Mouse (Mus musculus): ENCODE data around the gene Gm7030. TPM values are rescaled to one million over a fixed set of nuclear protein-coding genes. Genes with fewer than 3 reads are reported as not detected.
"Not testable (repeated sequence)": the region's sequence is repeated elsewhere in the genome, so short reads cannot be mapped to it uniquely, and the experiment has no call there.

The Gm7030 gene
- not detected for total RNA-seq (2021)
- long read RNA-seq: 0 reads

DNA sequence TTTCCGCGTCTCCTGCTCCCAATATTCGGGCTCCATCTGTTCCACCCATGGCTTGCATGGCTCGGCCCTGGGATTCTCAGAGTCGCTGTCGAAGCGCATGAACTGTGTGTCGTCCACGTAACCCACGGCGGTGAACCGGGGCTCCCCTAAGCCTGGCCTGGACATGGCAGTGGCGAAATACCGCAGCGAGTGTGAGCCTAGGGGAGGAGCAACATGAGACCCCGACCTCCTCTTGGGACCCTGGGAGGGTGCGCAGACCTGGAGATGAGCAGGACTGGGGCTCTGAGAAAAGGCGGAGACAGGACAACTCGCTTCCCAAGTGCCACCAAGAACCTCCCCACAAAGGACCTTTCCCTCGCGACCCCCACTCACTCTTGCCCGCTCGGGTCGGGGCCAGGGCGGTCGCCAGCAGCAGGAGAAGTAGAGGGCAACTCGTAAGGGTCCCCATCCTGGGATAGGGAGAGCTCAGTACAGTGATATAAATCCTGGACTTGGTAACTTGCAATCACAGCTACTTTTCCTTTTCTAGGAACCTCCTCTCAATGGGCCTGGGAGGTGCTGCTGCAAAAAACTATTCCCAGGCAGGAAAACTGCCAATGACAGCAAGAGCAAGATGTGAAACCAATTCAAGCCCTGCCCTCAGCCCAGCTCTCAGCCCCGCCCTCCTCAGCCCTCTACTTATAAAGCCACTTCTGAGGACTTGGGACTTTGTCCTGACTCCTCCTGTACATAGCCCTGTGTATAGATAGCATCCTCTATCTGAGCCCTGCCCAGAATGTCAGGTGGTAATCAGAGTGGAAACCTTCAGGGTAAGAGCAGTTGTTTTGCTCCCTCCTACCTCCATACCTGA, at the start of gene Gm7030:
Gene Gm7030, minus strand, starts transcription at position 458 of the 850 bp plus-strand sequence.
- DNase-seq (ENCODE audit: low spot score in 2 of 2): not testable (repeated sequence)

DNA sequence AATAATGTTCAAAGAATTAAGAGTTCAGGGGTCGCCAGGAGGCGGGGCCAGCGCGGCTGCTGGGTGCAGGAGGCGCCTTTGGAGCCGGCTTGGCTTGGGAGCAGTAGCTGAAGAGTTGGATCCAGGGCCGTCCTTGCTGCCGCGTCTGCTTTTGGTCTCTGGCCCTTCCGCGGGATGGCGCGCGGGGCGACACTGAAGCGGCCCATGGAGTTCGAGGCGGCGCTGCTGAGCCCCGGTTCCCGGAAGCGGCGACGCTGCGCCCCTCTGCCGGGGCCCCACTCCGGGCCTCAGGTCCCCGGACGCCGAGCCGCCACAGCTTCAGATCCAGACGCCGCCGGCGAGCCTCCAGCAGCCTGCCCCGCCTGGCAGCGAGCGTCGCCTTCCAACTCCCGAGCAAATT, 49.7 kb upstream of the Gm7030 start:
- not testable (repeated sequence) for DNase-seq (ENCODE audit: low spot score in 2 of 2)

DNA sequence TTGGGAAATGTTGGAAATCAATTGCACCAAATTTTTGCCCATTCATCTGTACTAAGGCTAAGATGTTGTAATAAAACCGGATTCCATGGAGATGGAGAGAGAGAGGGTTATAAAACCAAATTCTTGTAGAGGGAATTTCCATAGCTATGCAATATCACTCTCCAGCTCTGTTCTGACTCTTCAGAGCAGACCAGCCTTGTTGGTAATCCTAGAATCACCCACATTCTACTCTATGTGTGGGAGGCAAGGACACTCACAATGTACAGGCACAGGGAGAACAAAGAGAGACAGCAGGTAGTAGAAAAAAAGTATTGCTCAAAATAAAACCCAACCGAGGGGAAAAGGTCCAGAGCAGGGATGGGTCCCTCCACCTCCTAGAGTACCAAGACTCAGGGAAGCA, 46.9 kb upstream of the Gm7030 start:
- DNase-seq (ENCODE audit: low spot score in 2 of 2): not testable (repeated sequence)

DNA sequence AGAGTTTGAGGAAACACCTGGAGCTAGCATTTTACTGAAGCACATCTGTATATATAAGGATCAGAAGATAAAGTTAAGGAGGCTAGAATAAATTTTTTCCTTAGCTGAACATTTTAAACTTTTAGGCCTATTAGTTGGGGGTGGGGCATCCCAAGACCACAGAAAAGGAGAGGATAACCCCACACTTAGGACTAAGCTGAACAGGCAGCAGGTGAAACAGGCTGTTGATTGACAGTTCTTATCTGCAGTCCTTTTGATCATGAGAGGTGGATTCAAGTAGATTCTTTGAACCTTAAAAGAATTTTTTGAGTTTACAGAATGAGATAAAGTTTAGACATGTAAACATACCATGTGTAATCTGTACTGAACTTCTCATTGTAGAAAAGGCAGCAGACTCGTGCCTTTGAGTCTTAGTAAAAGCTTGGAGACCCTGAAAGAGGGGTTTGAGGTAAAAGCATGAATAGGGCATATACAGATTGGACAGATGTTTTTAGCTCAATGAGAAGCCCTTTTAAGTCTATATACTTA, 41.1 kb upstream of the Gm7030 start:
- DNase-seq (ENCODE audit: low spot score in 2 of 2): no peak

DNA sequence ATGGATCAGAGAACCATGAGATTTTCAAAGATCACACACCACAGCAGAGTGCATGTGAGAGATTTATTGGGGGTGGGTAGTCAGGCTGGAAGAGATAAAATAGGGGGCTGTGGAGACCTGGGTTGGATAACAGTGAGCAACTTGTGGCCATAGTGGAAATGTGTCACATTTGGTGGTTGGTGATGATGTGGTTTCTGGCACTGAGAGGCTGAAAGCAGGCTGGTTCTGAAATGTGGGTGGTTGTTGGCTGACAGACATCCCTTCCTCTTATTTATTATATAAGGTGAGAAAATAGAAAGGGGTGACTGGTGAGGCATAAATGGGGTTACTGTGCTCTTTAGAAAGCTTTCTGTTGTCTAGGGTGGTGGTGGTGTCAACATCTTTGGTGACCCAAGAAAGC, 40.5 kb upstream of the Gm7030 start:
- DNase-seq (ENCODE audit: low spot score in 2 of 2): no peak

DNA sequence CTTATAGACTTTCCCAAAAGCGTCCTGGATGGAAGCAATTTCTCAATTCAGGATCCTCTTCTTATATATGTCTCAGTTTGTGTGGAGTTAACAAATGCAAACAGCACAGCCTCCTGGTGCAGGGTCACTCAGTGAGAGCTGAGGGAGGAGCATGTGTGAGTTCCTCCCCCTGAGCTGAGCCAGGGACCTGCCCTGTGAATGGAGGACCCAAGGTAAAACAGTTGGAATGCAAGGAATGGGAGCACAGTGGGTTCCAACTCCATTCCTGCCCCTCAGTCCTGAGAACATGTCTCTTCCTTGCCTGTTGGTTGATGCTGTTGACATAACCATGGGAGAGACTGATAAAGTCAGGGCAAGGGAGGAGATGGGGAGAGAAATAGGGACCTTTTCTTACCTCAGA, 39.9 kb upstream of the Gm7030 start:
- not testable (repeated sequence) for DNase-seq (ENCODE audit: low spot score in 2 of 2)

DNA sequence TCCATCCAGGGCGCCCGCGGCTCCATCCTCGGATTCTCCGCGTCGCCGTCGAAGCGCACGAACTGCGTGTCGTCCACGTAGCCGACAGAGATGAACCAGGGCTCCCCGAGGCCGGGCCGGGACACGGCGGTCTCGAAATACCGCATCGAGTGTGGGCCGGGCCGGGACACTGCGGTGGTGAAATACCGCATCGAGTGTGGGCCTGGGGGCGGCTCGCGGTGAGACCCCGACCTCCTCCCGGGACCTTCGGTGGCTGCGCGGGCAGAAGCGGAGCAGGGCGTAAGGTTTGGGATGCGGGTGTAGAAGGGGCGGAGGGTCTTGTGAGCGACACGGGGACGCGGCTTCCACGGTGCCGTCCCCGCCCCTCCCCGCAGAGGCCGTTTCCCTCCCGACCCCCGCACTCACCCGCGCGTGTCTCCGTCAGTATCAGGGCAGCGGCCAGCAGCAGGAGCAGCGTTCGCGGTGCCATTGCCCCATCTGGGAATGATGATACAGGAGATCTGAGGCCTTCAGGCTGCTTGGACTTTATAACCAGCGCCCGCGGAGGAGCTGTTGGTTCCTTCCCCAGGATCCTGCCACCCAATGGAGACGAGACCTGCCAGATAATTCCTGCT, 38.9 kb upstream of the Gm7030 start, which contains the start of gene Gm8909:
Gene Gm8909, minus strand, starts transcription at position 499 of the 614 bp plus-strand sequence.
- no peak for DNase-seq (ENCODE audit: low spot score in 2 of 2)

DNA sequence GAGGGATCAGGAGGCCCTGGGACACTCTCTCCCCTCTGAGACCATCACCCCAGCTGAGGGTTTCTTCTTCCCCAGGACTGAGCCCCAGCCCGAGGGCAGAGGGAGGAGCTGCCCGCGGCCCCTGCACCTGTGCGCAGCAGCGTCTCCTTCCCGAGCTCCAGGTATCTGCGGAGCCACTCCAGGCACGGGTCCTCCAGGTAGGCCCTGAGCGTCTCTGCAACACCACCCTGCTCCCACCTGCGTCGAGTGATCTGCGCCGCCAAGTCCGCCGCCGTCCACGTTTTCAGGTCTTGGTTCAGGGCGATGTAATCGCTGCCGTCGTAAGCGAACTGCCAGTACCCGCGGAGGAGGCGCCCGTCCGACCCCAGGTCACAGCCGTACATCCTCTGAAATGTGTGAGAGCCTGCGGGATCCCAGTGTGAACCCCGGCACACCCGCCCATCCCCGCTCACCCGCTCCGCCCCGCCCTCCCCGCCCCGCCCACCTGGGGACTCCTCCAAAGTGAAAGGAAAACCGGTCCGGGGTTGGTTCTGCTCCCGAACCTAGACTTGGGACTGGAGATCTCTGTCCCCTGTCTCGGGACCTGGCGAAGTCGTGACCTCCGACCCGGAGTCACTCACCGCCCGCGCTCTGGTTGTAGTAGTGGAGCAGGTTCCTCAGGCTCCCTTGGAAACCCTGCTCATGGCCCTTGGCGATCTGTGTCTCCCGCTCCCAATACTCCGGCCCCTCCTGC, 38.2 kb upstream of the Gm7030 start:
- no peak for DNase-seq (ENCODE audit: low spot score in 2 of 2)

DNA sequence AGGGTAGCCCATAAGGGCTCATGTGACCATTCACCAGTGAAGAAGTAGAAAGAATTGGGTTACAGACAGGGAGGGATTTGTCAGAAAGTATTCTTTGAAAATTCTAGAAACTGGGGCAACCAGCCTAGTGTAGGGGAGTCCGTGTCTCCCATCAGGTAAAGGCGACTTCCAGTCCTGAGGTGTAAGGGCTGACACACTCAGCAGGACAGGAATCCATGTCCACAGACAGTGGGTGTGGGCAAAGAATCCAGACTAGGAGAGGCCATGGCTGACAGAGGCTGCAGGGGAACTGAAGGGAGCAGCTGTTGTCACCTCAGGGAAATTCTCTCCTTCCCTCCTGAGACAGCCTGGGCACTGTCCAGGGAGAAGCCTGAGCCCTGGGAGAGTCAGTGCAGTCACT, 37.7 kb upstream of the Gm7030 start:
- not testable (repeated sequence) for DNase-seq (ENCODE audit: low spot score in 2 of 2)

DNA sequence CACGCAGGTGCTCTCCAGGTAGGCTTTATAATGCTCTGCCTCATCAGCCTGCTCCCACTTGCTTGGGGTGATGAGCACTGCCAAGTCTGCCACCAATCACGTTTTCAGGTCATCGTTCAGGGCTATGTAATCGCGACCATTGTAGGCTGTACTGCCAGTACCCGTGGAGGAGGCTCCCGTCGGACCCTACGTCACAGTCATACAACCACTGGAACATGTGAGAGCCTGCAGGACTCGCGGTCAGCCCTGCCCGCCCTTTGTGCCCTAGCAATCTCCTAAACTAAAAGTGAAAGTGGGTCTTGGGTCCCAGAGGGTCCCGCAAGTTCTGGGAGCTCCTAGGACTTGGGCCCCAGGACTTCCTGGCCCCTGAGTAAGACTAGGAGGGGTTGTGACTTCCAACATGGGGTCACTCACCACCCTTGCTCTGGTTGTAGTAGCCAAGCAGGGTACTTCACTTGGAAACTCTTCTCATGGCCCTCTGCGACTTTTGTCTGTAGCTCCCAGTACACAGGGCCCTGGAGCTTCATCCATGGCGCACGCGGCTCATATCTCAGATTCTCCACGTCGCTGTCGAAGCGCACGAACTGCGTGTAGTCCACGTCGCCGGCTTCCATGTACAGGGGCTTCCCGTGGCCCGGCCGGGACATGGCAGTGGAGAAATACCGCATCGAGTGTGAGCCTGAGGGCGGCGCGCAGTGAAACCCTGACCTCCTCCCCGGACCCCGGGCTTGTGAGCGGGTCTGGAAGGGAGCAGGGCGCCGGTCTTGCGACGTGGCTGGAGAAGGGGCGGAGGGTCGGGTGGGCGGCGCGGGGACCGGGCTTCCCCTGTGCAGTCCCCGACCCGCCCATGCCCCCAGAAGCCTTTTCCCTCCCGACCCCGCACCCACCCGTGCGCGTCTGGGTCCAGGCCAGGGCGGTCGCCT, 32.2 kb upstream of the Gm7030 start:
- no peak for DNase-seq (ENCODE audit: low spot score in 2 of 2)

DNA sequence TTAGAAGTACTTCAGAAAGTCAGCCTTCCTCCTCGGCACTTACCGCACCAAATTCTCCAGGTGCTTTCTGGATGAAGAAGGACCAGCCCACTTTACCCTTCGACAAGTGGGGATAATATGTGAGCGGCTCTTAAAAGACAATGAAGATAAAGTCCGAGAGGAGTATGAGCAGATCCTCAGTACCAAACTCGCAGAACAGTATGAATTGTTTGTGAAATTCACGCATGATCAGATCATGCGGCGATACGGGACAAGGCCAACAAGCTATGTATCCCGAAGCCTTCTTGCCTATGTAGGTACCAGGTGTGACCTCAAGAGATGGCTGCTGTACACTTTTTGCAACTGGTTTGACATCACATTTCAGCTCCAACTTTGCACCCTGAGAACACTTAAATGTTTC, 29.0 kb upstream of the Gm7030 start:
- not testable (repeated sequence) for DNase-seq (ENCODE audit: low spot score in 2 of 2)

DNA sequence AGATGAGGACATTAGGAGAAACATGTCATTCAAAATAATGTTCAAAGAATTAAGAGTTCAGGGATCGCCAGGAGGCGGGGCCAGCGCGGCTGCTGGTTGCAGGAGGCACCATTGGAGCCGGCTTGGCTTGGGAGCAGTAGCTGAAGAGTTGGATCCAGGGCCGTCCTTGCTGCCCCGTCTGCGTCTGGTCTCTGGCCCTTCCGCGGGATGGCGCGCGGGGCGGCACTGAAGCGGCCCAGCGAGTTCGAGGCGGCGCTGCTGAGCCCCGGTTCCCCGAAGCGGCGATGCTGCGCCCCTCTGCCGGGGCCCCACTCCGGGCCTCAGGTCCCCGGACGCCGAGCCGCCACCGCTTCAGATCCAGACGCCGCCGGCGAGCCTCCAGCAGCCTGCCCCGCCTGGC, 28.6 kb upstream of the Gm7030 start:
- DNase-seq (ENCODE audit: low spot score in 2 of 2): not testable (repeated sequence)

DNA sequence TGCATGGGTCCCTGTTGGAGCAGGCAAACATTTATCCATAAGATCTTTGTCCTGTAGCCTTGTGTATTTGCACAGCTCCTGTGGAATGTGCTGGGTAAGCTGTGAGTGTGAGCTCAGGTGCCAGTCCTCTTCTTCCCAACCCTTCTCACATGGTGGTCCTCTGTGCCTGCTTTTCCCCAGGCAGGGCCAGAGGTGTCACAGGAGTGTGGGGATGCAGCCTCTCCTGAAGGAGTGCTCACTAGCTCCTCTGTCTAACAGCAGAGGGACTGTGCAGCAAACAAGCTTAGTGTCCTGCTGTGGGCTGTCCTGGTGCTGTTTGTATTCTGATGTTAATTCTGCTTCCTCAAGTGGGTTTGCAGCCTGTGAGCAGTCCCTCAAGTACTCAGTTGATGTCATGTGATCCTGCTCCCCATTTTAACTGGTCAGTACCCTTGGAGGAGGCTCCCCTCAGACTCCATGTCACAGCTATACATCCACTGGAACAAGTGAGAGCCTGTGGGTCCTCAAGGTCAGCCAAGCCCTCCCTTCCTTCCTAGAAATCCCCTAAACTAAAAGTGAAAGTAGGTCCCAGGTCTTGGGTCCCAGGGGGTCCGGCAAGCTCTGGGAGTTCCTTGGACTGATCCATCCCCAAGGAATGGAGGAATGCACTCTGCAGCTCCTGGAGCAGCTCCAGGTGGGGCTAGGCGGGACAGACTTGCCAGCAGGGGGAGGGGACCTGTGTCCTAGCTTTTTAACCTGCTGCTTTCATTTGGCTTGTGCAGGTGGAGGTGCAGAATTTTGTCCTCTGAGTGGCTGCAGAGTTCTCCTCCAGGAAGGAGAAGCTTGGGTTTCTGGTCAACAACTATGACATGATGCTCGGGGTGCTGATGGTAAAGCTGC, 25.3 kb upstream of the Gm7030 start:
- no peak for DNase-seq (ENCODE audit: low spot score in 2 of 2)

DNA sequence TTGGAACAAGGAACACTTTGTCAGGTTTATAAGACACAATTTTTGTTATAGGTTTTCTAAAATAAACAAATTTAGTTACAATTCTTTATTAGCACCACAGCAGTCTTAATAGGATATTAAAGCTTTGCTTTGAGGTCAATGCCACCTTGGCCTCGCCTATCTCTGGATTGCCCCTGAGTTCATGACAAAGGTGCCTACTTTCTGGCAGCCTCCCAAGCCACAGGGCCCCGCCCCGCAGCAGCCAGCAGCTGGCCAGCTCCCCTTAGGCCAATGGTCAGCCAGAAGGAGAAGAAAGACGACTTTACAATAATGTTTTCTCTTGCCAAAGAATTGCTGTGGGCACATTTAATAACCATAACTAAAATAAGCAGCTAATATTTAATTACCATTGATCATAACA, 22.0 kb upstream of the Gm7030 start:
- DNase-seq (ENCODE audit: low spot score in 2 of 2): not testable (repeated sequence)

DNA sequence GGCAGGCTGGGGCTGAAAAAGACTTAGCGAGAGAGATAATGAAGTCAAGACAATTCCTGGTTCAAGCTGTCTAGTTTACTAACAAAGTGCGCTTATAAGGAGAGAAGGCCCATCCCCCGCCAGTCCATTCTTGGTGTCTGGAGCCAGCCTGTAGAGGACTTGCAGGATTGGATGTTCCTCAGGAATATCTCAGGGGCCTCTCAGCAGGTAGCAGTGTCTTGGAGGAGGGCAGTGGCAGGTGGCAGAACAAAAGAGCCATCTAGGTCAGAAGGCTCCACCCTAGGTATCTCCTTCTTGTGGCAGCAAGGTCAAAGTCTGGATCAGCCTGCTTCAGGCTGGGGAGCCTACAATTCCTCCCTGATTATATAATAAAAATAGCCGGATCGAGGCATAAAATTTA, 19.2 kb upstream of the Gm7030 start:
- DNase-seq (ENCODE audit: low spot score in 2 of 2): not testable (repeated sequence)

DNA sequence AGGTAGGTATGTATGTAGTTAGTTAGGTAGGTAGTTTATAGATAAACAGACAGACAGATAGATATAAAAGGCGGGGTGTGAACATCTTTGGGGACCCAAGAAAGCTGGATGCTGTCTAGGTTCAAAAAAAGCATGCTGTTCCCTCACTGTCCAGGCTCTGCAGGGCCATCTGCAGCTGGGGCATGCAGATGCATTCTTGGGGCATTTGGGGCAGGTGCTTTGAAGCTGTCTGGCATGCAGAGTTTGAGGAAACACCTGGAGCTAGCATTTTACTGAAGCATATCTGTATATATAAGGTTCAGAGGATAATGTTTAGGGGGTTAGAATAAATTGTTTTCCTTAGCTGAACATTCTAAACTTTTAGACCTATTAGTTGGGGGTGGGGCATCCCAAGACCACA, 17.7 kb upstream of the Gm7030 start:
- not testable (repeated sequence) for DNase-seq (ENCODE audit: low spot score in 2 of 2)

DNA sequence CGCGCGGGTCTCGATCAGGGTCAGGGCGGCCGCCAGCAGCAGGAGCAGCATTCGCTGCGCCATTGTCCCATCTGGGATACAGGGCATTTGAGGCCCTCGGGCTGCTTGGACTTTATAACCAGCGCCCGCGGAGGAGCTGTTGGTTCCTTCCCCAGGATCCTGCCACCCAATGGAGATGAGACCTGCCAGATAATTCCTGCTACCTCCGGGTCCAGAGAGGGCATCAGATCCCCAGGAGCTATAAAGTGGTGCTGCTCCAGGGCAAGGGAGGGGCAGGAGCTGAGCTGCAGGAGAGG, 16.6 kb upstream of the Gm7030 start:
- DNase-seq (ENCODE audit: low spot score in 2 of 2): not testable (repeated sequence)

DNA sequence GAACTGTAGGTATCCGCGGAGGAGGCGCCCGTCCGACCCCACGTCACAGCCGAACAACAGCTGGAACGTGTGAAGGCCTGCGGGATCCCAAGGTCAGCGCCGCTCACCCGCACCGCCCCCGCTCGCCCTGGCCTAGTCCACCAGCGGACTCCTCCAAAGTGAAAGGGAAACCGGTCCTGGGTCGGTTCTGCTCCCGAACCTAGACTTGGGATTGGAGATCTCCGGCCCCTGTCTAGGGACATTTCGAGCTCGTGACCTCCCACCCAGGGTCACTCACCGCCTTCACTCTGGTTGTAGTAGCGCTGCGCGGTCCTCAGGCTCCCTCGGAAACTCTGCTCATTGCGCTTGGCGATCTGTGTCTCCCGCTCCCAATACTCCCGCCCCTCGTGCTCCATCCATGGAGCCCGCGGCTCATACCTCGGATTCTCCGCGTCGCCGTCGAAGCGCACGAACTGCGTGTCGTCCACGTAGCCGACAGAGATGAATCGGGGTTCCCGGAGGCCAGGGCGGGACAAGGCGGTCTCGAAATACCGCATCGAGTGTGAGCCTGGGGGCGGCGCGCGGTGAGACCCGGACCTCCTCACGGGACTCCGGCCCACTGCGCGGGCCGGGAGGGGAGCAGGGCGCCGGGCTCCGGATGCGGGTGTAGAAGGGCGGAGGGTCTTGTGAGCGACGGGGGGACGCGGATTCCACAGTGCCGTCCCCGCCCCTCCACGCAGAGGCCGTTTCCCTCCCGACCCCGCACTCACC, 16.1 kb upstream of the Gm7030 start:
- no peak for DNase-seq (ENCODE audit: low spot score in 2 of 2)

DNA sequence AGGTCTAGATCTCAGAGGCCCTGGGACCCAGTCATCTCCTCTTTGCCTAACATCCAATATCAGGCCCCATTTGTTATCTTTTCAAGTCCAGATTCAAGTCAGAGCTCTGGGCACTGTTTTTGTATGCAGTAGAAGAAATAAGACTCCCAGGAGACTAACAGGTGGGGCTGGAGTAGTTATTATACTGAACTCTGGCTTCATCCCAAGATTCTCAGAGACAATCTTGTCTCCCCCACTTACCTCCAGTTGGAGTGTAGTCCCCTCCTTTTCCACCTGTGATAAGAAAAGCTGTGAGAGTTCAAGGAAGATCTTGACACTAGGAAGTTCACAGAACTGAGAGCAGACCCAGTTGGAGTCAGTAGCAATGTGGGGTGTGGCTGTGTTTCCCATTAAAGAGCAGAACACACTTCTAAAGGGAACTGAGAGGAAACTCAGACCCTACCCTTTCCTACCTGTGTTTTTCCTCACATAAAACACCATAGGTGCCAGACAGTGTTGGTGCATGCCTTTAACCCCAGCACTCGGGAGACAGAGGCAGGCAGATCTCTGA, 7.1 kb upstream of the Gm7030 start:
- not testable (repeated sequence) for DNase-seq (ENCODE audit: low spot score in 2 of 2)
